Mouse (Mus musculus): Measurements from ENCODE around the gene Atp8a2.
"Not testable (repeated sequence)": the region's sequence is repeated elsewhere in the genome, so short reads cannot be mapped to it uniquely, and the experiment has no call there.

Gene Atp8a2

GRCm38 (mm10) chr14:59838446-59839259 lies 358.3 kb downstream of the Atp8a2 start:
- DNase-seq, result not testable (repeated sequence)

GRCm38 (mm10) chr14:59837691-59838241 lies 359.2 kb downstream of the Atp8a2 start:
- not testable (repeated sequence) for DNase-seq

- no peak for DNase-seq
Measured at GRCm38 (mm10) chr14:59836876-59837543, 360.0 kb downstream of the Atp8a2 start.

GRCm38 (mm10) chr14:59829580-59829979 lies 367.4 kb downstream of the Atp8a2 start:
- DNase-seq, result no peak

- DNase-seq, result no peak
Measured at GRCm38 (mm10) chr14:59827409-59827808, 369.6 kb downstream of the Atp8a2 start.

GRCm38 (mm10) chr14:59820115-59820419 lies 376.9 kb downstream of the Atp8a2 start:
- DNase-seq, result no peak

- DNase-seq, result no peak
Measured at GRCm38 (mm10) chr14:59819215-59820114, 377.5 kb downstream of the Atp8a2 start.

- DNase-seq, result not testable (repeated sequence)
Measured at GRCm38 (mm10) chr14:59810316-59810715, 386.7 kb downstream of the Atp8a2 start.

- no peak for DNase-seq
Measured at GRCm38 (mm10) chr14:59809790-59810189, 387.2 kb downstream of the Atp8a2 start.

- DNase-seq, result no peak
Measured at GRCm38 (mm10) chr14:59807528-59808300, 389.3 kb downstream of the Atp8a2 start.

- no peak for DNase-seq
Measured at GRCm38 (mm10) chr14:59806910-59807309, 390.1 kb downstream of the Atp8a2 start.

- DNase-seq, result no peak
Measured at GRCm38 (mm10) chr14:59806159-59806558, 390.8 kb downstream of the Atp8a2 start.

- DNase-seq, result no peak
Measured at GRCm38 (mm10) chr14:59805683-59806082, 391.3 kb downstream of the Atp8a2 start.

GRCm38 (mm10) chr14:59801961-59802599 lies 394.9 kb downstream of the Atp8a2 start:
- peak; percentile 30 for DNase-seq

- DNase-seq, result no peak
Measured at GRCm38 (mm10) chr14:59799511-59799910, 397.5 kb downstream of the Atp8a2 start.

GRCm38 (mm10) chr14:59793841-59794240 lies 403.1 kb downstream of the Atp8a2 start:
- DNase-seq, result no peak

- DNase-seq, result no peak
Measured at GRCm38 (mm10) chr14:59783348-59784341, 413.3 kb downstream of the Atp8a2 start.

- no peak for DNase-seq
Measured at GRCm38 (mm10) chr14:59780391-59780790, 416.6 kb downstream of the Atp8a2 start.

GRCm38 (mm10) chr14:59762227-59762626 lies 434.8 kb downstream of the Atp8a2 start:
- DNase-seq, result no peak

GRCm38 (mm10) chr14:59759900-59760493 lies 437.0 kb downstream of the Atp8a2 start:
- no peak for DNase-seq
